Mouse (Mus musculus) E14TG2a.4 (cell line): ENCODE measurements around the gene Phyhipl.

Experiments used
- CTCF ChIP-seq: conservative IDR thresholded peaks from 2 replicates; pipeline ENCODE4 v1.5.1; 2014; ENCODE audit warnings: low read length
- NANOG ChIP-seq: IDR thresholded peaks from 2 replicates; pipeline ENCODE4 v1.6.1; 2014; ENCODE audit warnings: borderline replicate concordance, low read length, mixed read lengths
- POU5F1 ChIP-seq: IDR thresholded peaks from 2 replicates; pipeline ENCODE4 v1.6.1; 2014; ENCODE audit warnings: low read length, borderline replicate concordance

DNA sequence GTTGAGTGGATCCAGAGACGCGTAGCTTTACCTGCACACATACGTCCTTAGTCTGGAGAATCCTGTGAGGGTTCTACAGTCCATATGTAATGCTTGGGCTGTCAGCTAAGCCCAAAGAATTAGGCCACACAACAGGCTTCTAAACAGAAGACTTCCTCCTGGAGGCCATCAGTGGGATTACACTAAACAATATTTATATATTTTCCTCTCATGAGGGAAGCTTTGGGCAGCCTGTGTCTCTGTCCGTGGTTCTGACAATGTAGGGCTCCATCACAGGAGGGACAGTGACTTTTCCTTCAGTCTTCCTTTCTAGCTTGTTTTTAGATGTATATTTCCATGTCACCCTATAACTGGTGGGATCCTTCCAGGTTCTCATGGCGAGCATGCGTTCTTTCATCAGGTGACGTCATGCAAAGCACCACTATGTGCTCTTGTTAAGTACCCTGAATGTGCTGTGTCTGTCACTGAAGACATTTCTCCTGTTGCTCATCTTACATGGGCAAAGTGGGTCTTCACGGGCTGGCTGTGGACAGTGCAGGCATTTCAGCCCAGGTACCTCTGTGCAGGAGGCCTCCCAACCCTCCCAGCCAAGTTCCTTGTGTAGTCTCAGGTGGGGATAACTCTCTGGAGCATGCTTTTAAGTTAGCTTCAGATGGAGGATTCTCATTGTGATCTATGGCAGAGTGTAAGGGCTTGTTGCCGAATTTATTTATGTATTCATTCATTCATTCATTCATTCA is 115.1 kb downstream of the Phyhipl start:
- peak; percentile 46 for TF ChIP-seq CTCF
- TF ChIP-seq POU5F1, result no peak
- no peak for TF ChIP-seq NANOG
